Mouse (Mus musculus): ENCODE data around the gene Trir. TPM values are rescaled to one million over a fixed set of nuclear protein-coding genes. Genes with fewer than 3 reads are reported as not detected.

Gene Trir
- polyA plus RNA-seq, 1 experiment from 2014 or later: 163 TPM

- ATAC-seq (ENCODE audit: low FRiP score, low TSS enrichment): no peak
- WGBS: 75% methylated on average over 5 of the region's 5 CpGs
- H3K27ac ChIP-seq (ENCODE audit: low read depth, low read length): peak overlapping the region; percentile 98
- peaks cover 30% of the 10 kb centered on the region for H3K36me3 ChIP-seq (ENCODE audit: control insufficient read depth, insufficient read depth, low read length)
- peak overlapping the region; percentile 93 for H3K4me3 ChIP-seq (ENCODE audit: low read length)
- peak overlapping the region; percentile 65 for H3K4me2 ChIP-seq (replicated peaks; ENCODE audit: low read depth, low read length)
- H3K27me3 ChIP-seq (ENCODE audit: control insufficient read depth, insufficient read depth, low read length): no peaks in the 10 kb centered on the region
- H3K9ac ChIP-seq (ENCODE audit: low read depth, low read length): peak overlapping the region; percentile 94; the same call in 1 of the 2 replicates
- no peaks in the 10 kb centered on the region; the same call in none of the 2 replicates for H3K4me1 ChIP-seq (ENCODE audit: control insufficient read depth, insufficient read depth, low read length)
- H3K9me3 ChIP-seq (ENCODE audit: control insufficient read depth, low read length): no peaks in the 10 kb centered on the region
Observed at GRCm38 (mm10) chr8:85071041-85071440, 44.4 kb downstream of the Trir start.

- Histone ChIP-seq H3K27ac (ENCODE audit: low read depth, low read length) (peak within 1 kb of the TSS; percentile 98), H3K9ac (ENCODE audit: low read depth, low read length) (peak within 1 kb of the TSS; percentile 94), H3K36me3 (ENCODE audit: control insufficient read depth, insufficient read depth, low read length) (peaks cover 32% of the 10 kb centered on the region), H3K27me3 (ENCODE audit: control insufficient read depth, insufficient read depth, low read length) (no peaks in the 10 kb centered on the region), H3K4me1 (ENCODE audit: control insufficient read depth, insufficient read depth, low read length) (no peaks in the 10 kb centered on the region; the same call in none of the 2 replicates), H3K4me2 (replicated peaks; ENCODE audit: low read depth, low read length) (peak within 1 kb of the TSS; percentile 65), H3K4me3 (ENCODE audit: low read length) (peak within 1 kb of the TSS; percentile 93), H3K9me3 (ENCODE audit: control insufficient read depth, low read length) (no peaks in the 10 kb centered on the region)
- ATAC-seq (ENCODE audit: low FRiP score, low TSS enrichment): peak; percentile 89
- under 1% methylated on average over 67 of the region's 68 CpGs for WGBS
Observed at GRCm38 (mm10) chr8:85071514-85072281, 45.1 kb downstream of the Trir start, which contains the start of gene Dhps. Gene Dhps (plus strand): TSS chr8:85071757.

GRCm38 (mm10) chr8:85072364-85072929 lies 45.8 kb downstream of the Trir start:
- Histone ChIP-seq H3K36me3 (ENCODE audit: control insufficient read depth, insufficient read depth, low read length) (peaks cover 34% of the 10 kb centered on the region), H3K9me3 (ENCODE audit: control insufficient read depth, low read length) (no peaks in the 10 kb centered on the region), H3K4me1 (ENCODE audit: control insufficient read depth, insufficient read depth, low read length) (no peaks in the 10 kb centered on the region; the same call in none of the 2 replicates), H3K4me3 (ENCODE audit: low read length) (peak overlapping the region; percentile 93), H3K9ac (ENCODE audit: low read depth, low read length) (peak overlapping the region; percentile 94), H3K4me2 (replicated peaks; ENCODE audit: low read depth, low read length) (peak overlapping the region; percentile 65), H3K27ac (ENCODE audit: low read depth, low read length) (peak overlapping the region; percentile 98; the same call in 1 of the 2 replicates), H3K27me3 (ENCODE audit: control insufficient read depth, insufficient read depth, low read length) (no peaks in the 10 kb centered on the region)
- ATAC-seq (ENCODE audit: low FRiP score, low TSS enrichment): no peak
- 38% methylated on average over 9 of the region's 9 CpGs for WGBS

GRCm38 (mm10) chr8:85073041-85073612 lies 46.5 kb downstream of the Trir start:
- no peaks in the 10 kb centered on the region for H3K27me3 ChIP-seq (ENCODE audit: control insufficient read depth, insufficient read depth, low read length)
- no peak for ATAC-seq (ENCODE audit: low FRiP score, low TSS enrichment)
- H3K27ac ChIP-seq (ENCODE audit: low read depth, low read length): no peak overlapping the region
- no peaks in the 10 kb centered on the region; the same call in none of the 2 replicates for H3K4me1 ChIP-seq (ENCODE audit: control insufficient read depth, insufficient read depth, low read length)
- H3K9ac ChIP-seq (ENCODE audit: low read depth, low read length): no peak overlapping the region
- H3K9me3 ChIP-seq (ENCODE audit: control insufficient read depth, low read length): no peaks in the 10 kb centered on the region
- H3K4me2 ChIP-seq (replicated peaks; ENCODE audit: low read depth, low read length): 0 out of 2 replicates have a peak overlapping the region, but pooled peaks have one; percentile 65
- WGBS: 90% methylated on average over 15 of the region's 15 CpGs
- peaks cover 39% of the 10 kb centered on the region for H3K36me3 ChIP-seq (ENCODE audit: control insufficient read depth, insufficient read depth, low read length)
- H3K4me3 ChIP-seq (ENCODE audit: low read length): no peak overlapping the region

GRCm38 (mm10) chr8:85074167-85074566 lies 47.5 kb downstream of the Trir start:
- Histone ChIP-seq H3K36me3 (ENCODE audit: control insufficient read depth, insufficient read depth, low read length) (peaks cover 45% of the 10 kb centered on the region), H3K4me1 (ENCODE audit: control insufficient read depth, insufficient read depth, low read length) (no peaks in the 10 kb centered on the region; the same call in none of the 2 replicates), H3K27me3 (ENCODE audit: control insufficient read depth, insufficient read depth, low read length) (no peaks in the 10 kb centered on the region), H3K27ac (ENCODE audit: low read depth, low read length) (no peak overlapping the region), H3K9me3 (ENCODE audit: control insufficient read depth, low read length) (no peaks in the 10 kb centered on the region), H3K4me3 (ENCODE audit: low read length) (no peak overlapping the region), H3K9ac (ENCODE audit: low read depth, low read length) (no peak overlapping the region), H3K4me2 (replicated peaks; ENCODE audit: low read depth, low read length) (no peak overlapping the region)
- no peak for ATAC-seq (ENCODE audit: low FRiP score, low TSS enrichment)
- WGBS: 78% methylated on average over 10 of the region's 10 CpGs

- no peaks in the 10 kb centered on the region for H3K9me3 ChIP-seq (ENCODE audit: control insufficient read depth, low read length)
- no peak for ATAC-seq (ENCODE audit: low FRiP score, low TSS enrichment)
- H3K36me3 ChIP-seq (ENCODE audit: control insufficient read depth, insufficient read depth, low read length): peaks cover 45% of the 10 kb centered on the region
- no peak overlapping the region for H3K4me3 ChIP-seq (ENCODE audit: low read length)
- no peak overlapping the region for H3K27ac ChIP-seq (ENCODE audit: low read depth, low read length)
- no peaks in the 10 kb centered on the region for H3K27me3 ChIP-seq (ENCODE audit: control insufficient read depth, insufficient read depth, low read length)
- H3K4me2 ChIP-seq (replicated peaks; ENCODE audit: low read depth, low read length): no peak overlapping the region
- WGBS: 90% methylated on average over 10 of the region's 10 CpGs
- H3K4me1 ChIP-seq (ENCODE audit: control insufficient read depth, insufficient read depth, low read length): peaks cover 2% of the 10 kb centered on the region
- H3K9ac ChIP-seq (ENCODE audit: low read depth, low read length): no peak overlapping the region
Observed at GRCm38 (mm10) chr8:85074617-85075016, 48.0 kb downstream of the Trir start.

GRCm38 (mm10) chr8:85076001-85076400 lies 49.4 kb downstream of the Trir start:
- 83% methylated on average over 9 of the region's 9 CpGs for WGBS
- H3K9me3 ChIP-seq (ENCODE audit: control insufficient read depth, low read length): no peaks in the 10 kb centered on the region
- peaks cover 4% of the 10 kb centered on the region for H3K4me1 ChIP-seq (ENCODE audit: control insufficient read depth, insufficient read depth, low read length)
- H3K9ac ChIP-seq (ENCODE audit: low read depth, low read length): no peak overlapping the region
- no peak for ATAC-seq (ENCODE audit: low FRiP score, low TSS enrichment)
- peaks cover 45% of the 10 kb centered on the region for H3K36me3 ChIP-seq (ENCODE audit: control insufficient read depth, insufficient read depth, low read length)
- no peak overlapping the region for H3K4me2 ChIP-seq (replicated peaks; ENCODE audit: low read depth, low read length)
- no peak overlapping the region for H3K27ac ChIP-seq (ENCODE audit: low read depth, low read length)
- no peak overlapping the region for H3K4me3 ChIP-seq (ENCODE audit: low read length)
- no peaks in the 10 kb centered on the region for H3K27me3 ChIP-seq (ENCODE audit: control insufficient read depth, insufficient read depth, low read length)

- no peak overlapping the region for H3K27ac ChIP-seq (ENCODE audit: low read depth, low read length)
- H3K4me3 ChIP-seq (ENCODE audit: low read length): no peak overlapping the region
- peaks cover 45% of the 10 kb centered on the region for H3K36me3 ChIP-seq (ENCODE audit: control insufficient read depth, insufficient read depth, low read length)
- no peak overlapping the region for H3K9ac ChIP-seq (ENCODE audit: low read depth, low read length)
- H3K4me1 ChIP-seq (ENCODE audit: control insufficient read depth, insufficient read depth, low read length): peaks cover 9% of the 10 kb centered on the region
- no peak overlapping the region for H3K4me2 ChIP-seq (replicated peaks; ENCODE audit: low read depth, low read length)
- H3K9me3 ChIP-seq (ENCODE audit: control insufficient read depth, low read length): no peaks in the 10 kb centered on the region
- 2% methylated on average over 2 of the region's 2 CpGs for WGBS
- no peak; the same call in 1 of the 2 replicates for ATAC-seq (ENCODE audit: low FRiP score, low TSS enrichment)
- H3K27me3 ChIP-seq (ENCODE audit: control insufficient read depth, insufficient read depth, low read length): no peaks in the 10 kb centered on the region
Observed at GRCm38 (mm10) chr8:85076993-85077392, 50.4 kb downstream of the Trir start.
